Mouse (Mus musculus) limb, embryonic 15.5 days (tissue): ENCODE results near the gene Igfals. TPM values are rescaled to one million over a fixed set of nuclear protein-coding genes. Genes with fewer than 3 reads are reported as not detected.

Experiments used
- ATAC-seq: fragments of 200-750 bp; cut with Nextera tagmentation; 2 replicates; pipeline ENCODE4 v1.8.0; 2017; ENCODE audit warnings: low read depth, moderate TSS enrichment; ENCODE audit not compliant: insufficient number of reproducible peaks, low FRiP score, low TSS enrichment
- H3K27ac ChIP-seq: fragments of 300-500 bp; sonication (generic); 2 replicates; pipeline ENCODE4 v1.5.1; 2015; ENCODE audit warnings: moderate library complexity, mild to moderate bottlenecking, inconsistent platforms
- H3K27me3 ChIP-seq: fragments of 300-500 bp; sonication (generic); 2 replicates; pipeline ENCODE4 v1.6.1; 2015; ENCODE audit warnings: inconsistent platforms
- H3K36me3 ChIP-seq: fragments of 300-500 bp; sonication (generic); 2 replicates; pipeline ENCODE4 v1.6.1; 2015; ENCODE audit warnings: inconsistent platforms
- H3K4me1 ChIP-seq: fragments of 300-500 bp; sonication (generic); 2 replicates; pipeline ENCODE4 v1.6.1; 2015; ENCODE audit warnings: inconsistent platforms
- H3K4me2 ChIP-seq: fragments of 300-500 bp; sonication (generic); 2 replicates; pipeline ENCODE4 v1.6.1; 2015; ENCODE audit warnings: mild to moderate bottlenecking, inconsistent platforms
- H3K4me3 ChIP-seq: fragments of 300-500 bp; sonication (generic); 2 replicates; pipeline ENCODE4 v1.5.1; 2015; ENCODE audit warnings: mild to moderate bottlenecking, inconsistent platforms
- H3K9ac ChIP-seq: fragments of 300-500 bp; sonication (generic); 2 replicates; pipeline ENCODE4 v1.6.1; 2015; ENCODE audit warnings: inconsistent platforms
- H3K9me3 ChIP-seq: fragments of 300-500 bp; sonication (generic); 2 replicates; pipeline ENCODE4 v1.6.1; 2016; ENCODE audit warnings: inconsistent platforms
- WGBS: fragments of 180-500 bp; shearing (Covaris S2); methylation state at CpG from one replicate; pipeline ENCODE4 v1.1.7; 2015; 5-methylcytosine and 5-hydroxymethylcytosine counted together
- polyA plus RNA-seq: library from polyadenylated mRNA; unstranded; fragments of >200 nt; fragmentation: Nextera tagmentation; extraction: Ambion mirVana; gene quantifications from 2 replicates; pipeline ENCODE4 v1.2.1, GENCODE M21; 2015

Gene Igfals
- polyA plus RNA-seq, 1 experiment from 2014 or later, result 0.58 TPM

DNA sequence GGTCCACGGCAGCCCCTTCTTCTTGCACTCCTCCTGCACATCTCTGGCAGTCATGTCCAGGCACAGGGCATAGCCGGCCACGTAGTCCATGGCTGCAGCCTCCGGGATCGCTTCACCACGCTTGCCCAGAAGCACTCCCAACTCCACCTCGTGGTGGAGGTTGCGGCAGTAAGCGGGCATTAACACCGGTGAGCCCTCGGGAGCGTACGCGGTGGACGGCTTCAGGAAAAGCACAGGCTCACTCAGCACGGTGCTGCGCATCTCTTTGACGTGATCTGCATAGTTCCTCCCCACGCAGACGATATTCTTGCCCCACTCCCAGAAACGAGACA lies 16.1 kb upstream of the Igfals start:
- peak overlapping the region; percentile 95 for H3K4me3 ChIP-seq
- H3K9me3 ChIP-seq, result no peaks in the 10 kb centered on the region
- WGBS, result under 1% methylated on average over 21 of the region's 21 CpGs
- H3K4me2 ChIP-seq, result peak overlapping the region; percentile 92
- H3K27ac ChIP-seq, result peak overlapping the region; percentile 94
- H3K27me3 ChIP-seq, result peaks cover 15% of the 10 kb centered on the region
- peaks cover 22% of the 10 kb centered on the region for H3K36me3 ChIP-seq
- H3K9ac ChIP-seq, result peak overlapping the region; percentile 60
- peaks cover 18% of the 10 kb centered on the region for H3K4me1 ChIP-seq
- no peak for ATAC-seq

DNA sequence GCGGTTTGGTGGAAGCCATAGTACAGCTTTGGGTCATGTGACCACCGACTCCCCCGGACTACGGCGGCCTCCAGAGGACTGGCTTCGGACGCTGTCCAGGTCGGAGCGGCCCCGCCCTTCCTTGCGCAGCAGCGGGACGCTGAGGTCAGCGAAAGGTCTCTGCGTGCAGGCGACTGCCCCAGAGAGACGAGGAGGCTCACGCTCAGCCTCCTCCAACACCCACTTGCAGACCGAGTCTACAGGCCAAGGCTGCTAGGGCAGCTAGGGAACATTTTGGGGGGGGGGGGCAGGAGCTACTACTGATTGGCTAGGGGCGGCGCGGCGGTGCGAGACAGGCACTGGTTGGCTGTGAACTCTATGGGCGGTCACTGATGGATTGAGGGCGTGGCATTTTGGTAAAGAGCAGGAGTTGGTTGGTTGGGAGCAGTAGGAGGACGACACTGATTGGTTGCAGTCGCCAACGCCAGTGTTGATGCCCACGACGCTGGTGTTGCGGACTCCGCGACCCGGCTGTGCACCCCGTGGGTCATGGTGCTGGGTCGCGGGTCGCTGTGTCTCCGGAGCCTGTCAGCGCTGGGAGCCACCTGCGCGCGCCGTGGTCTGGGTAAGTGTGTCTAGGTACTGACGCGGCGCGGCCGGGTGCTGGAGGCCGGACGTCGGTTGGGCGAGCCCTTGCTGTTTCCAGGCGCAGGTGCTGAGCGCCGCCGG lies 15.6 kb upstream of the Igfals start, which contains the start of gene Fahd1:
TSS of gene Fahd1 (minus strand) at position 300 of the 708 bp plus-strand sequence.
- peak within 1 kb of the TSS; percentile 60 for H3K9ac ChIP-seq
- peak within 1 kb of the TSS; percentile 94 for H3K27ac ChIP-seq
- peak within 1 kb of the TSS; percentile 92 for H3K4me2 ChIP-seq
- under 1% methylated on average over 58 of the region's 58 CpGs for WGBS
- H3K27me3 ChIP-seq, result peaks cover 12% of the 10 kb centered on the region
- H3K9me3 ChIP-seq, result no peaks in the 10 kb centered on the region
- peaks cover 25% of the 10 kb centered on the region for H3K36me3 ChIP-seq
- peak within 1 kb of the TSS; percentile 95 for H3K4me3 ChIP-seq
- peaks cover 18% of the 10 kb centered on the region for H3K4me1 ChIP-seq
- peak; percentile 100 for ATAC-seq

DNA sequence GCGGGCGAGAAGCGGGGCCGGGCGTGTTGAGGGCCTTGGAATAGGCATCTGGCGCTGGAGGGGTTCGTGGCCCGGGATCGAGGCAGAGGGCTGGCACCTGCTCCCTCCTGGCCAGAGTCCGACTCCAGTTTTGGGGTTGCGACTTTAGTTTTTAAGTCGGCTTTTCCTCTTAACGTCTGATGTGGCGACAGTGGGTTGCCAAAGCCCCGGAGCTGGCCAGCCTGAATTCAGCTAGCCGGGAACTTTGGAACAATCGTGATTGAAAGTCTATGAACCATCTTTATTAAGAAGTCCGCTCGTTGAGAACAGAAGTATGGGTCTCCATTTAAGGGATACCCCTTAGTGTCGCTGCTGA lies 15.0 kb upstream of the Igfals start:
- ATAC-seq, result no peak
- H3K4me1 ChIP-seq, result peaks cover 18% of the 10 kb centered on the region
- WGBS, result 1% methylated on average over 20 of the region's 20 CpGs
- H3K9me3 ChIP-seq, result no peaks in the 10 kb centered on the region
- H3K9ac ChIP-seq, result peak overlapping the region; percentile 53
- peak overlapping the region; percentile 95 for H3K4me3 ChIP-seq
- H3K27me3 ChIP-seq, result peaks cover 10% of the 10 kb centered on the region
- H3K36me3 ChIP-seq, result peaks cover 25% of the 10 kb centered on the region
- peak overlapping the region; percentile 30; the same call in 1 of the 2 replicates for H3K27ac ChIP-seq
- H3K4me2 ChIP-seq, result peak overlapping the region; percentile 92

DNA sequence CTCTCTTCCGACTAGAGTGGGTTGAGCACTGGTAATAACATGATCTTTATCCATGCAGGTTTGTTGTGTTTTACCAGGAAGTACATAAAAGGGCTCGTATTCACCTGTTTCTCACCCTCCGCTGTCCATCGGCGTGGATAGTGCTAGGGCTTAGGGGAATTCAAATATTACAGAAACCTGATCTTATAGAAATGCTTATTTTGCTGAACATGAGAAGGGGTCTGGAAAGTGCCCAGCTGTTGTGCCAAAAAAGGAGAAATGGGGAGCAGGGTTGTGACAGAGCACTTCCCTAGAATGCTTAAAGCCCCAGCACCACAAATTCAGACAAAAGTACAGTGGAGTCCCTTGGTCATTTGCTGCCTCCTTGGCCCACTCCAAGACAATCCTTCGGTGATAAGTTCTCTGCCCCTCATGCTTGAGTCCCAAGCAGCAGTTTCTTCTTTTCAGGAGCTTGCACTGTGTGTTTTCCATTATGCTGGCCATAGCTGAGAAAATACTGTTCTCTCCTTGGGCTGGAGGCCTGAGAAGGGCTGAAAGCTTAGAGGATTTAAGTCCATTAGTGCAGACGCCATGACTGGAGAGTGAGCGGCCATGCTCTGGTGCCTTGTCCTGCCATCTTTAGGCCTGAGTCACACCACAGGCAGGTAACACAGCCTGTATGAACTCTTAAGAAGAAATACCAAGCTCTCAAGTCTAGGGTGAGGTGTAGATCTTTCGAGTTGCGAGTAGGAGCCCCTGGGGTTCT lies 14.2 kb upstream of the Igfals start:
- no peak for ATAC-seq
- Histone ChIP-seq H3K9me3 (no peaks in the 10 kb centered on the region), H3K36me3 (peaks cover 25% of the 10 kb centered on the region), H3K4me2 (peak overlapping the region; percentile 92), H3K9ac (no peak overlapping the region), H3K4me1 (peaks cover 18% of the 10 kb centered on the region), H3K4me3 (peak overlapping the region; percentile 95), H3K27me3 (peaks cover 10% of the 10 kb centered on the region), H3K27ac (no peak overlapping the region)
- whole genome bisulfite sequencing, result 79% methylated on average over 10 of the region's 10 CpGs

DNA sequence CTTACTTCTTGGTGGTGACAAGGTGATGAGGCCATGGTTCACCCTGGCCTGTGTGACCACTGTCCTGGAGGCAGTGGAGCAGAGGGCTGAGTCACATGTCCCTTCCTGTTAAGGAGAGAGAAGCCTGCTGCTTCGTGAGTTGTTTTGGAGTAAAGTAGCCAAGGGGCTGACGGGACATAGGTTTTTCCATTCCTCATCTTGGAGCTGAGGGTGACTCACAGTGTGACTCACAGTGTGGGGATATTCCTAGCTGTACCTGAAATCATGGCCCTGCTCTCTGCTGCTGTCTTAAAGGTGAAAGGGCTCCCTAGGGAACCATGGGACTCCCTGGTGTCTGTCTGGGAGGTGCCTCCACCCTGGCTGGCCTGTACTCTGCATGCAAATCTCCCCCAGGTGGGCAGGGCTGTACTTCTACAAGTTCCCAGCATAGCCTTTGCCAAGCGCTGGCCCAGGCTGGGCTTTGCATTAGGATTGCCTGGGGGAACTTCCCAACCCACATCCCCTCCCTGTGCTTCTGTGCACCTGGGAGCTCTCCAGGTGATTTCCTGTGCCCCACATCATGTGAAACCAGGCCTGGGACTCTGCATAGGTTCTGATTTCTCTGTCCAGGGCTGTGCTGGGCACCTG lies 9.8 kb upstream of the Igfals start:
- Histone ChIP-seq H3K27me3 (peaks cover 9% of the 10 kb centered on the region), H3K4me2 (no peak overlapping the region), H3K27ac (no peak overlapping the region), H3K36me3 (peaks cover 45% of the 10 kb centered on the region), H3K9me3 (no peaks in the 10 kb centered on the region), H3K4me1 (peaks cover 6% of the 10 kb centered on the region), H3K9ac (no peak overlapping the region), H3K4me3 (no peak overlapping the region)
- WGBS, result 66% methylated on average over 3 of the region's 3 CpGs
- no peak for ATAC-seq

DNA sequence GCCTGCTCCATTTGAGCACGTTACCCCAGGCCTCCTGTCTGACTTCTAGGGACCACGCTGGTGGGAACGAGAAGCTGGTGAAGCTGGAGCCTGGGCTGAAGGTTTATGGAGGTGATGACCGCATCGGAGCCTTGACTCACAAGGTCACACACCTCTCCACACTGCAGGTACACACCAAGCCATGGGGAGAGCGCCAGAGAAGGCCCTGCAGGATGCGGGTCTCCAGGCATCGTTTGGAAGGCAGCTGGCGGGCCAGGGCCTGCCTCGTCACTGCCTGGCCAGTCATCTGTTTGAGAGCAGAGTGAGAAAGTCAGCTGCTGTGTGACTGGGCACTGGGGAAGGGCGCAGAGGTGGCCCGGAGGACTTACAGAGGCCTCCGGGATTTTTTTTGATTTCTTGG lies 9.2 kb upstream of the Igfals start:
- Histone ChIP-seq H3K4me3 (no peak overlapping the region), H3K9ac (no peak overlapping the region), H3K27ac (no peak overlapping the region), H3K27me3 (peaks cover 2% of the 10 kb centered on the region), H3K4me1 (no peaks in the 10 kb centered on the region), H3K4me2 (no peak overlapping the region), H3K36me3 (peaks cover 51% of the 10 kb centered on the region), H3K9me3 (no peaks in the 10 kb centered on the region)
- ATAC-seq, result no peak
- 87% methylated on average over 13 of the region's 13 CpGs for WGBS

DNA sequence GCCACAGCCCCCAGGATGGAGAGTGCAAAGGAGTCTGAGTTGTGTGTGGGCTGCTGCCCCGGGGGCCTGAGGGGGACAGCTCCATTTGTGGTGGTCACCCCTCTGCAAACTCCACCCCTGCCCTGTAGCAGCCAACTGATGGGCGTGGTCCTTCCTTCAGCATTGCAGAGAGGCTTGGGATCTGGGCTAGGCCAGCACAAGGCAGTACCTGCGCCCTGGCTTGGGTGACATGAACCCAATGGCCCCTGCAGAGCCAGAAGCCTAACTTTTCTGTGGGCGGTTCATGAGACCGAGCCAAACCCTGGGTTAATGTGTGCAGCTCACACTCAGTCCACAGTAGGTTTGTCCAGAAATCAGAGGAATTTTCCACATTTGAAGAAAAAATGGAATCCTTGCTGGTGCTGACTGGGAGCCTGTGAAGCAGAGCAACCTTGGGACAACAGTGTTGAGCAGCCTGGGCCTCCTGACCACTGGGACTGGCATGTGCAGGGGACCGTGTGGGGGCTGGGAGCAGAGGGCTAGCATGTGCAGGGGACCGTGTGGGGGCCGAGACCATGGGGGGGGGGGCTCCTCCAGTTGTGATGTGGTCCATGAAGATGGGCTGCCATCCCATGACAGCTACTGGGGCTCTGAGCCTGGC lies 7.8 kb upstream of the Igfals start:
- H3K27me3 ChIP-seq, result no peaks in the 10 kb centered on the region
- H3K9ac ChIP-seq, result no peak overlapping the region
- 79% methylated on average over 8 of the region's 8 CpGs for WGBS
- no peak overlapping the region for H3K4me3 ChIP-seq
- no peak overlapping the region for H3K4me2 ChIP-seq
- H3K27ac ChIP-seq, result no peak overlapping the region
- H3K4me1 ChIP-seq, result no peaks in the 10 kb centered on the region
- H3K36me3 ChIP-seq, result peaks cover 58% of the 10 kb centered on the region
- no peaks in the 10 kb centered on the region for H3K9me3 ChIP-seq
- ATAC-seq, result no peak

DNA sequence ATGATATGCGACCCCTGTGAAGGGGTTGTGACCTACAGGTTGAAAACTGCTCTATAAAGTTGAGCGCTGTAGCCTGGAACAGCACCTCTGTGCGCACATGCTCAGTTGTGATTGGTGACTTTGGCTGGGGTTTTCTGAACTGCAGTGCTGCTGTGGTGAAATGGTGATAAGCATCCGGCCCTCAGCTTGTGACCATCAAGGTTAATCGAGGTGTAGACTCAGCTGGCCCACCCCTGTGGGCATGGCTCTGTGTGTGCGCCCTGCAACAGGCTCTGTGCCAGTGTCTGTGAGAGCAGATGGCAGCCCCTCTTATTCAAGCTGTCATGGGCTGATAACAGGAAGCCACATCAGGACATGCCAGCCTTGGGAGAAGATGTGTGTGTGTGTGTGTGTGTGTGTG lies 6.8 kb upstream of the Igfals start:
- H3K36me3 ChIP-seq, result peaks cover 56% of the 10 kb centered on the region

DNA sequence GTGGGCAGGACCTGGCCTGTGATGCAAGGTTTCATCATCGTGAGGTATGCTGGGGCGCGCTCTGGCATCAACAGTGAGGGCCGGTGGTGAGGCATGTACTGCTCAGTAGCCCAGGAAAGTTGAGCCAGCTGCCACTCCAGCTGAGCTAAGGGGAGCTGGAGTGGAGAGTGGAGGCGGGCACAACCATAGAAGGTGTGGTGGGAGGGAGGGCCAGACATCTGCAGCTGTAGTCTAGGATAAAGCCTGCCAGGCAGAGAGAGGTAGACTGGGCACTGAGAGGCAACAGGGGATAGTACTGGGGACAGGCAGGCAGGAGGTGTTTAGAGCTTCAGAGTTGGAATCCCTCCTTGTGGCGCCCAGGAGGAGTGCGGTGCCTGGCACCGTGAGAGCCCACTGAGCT lies 5.7 kb upstream of the Igfals start:
- H3K4me1 ChIP-seq, result no peaks in the 10 kb centered on the region
- no peaks in the 10 kb centered on the region for H3K27me3 ChIP-seq
- no peak overlapping the region for H3K9ac ChIP-seq
- no peak for ATAC-seq
- peaks cover 55% of the 10 kb centered on the region for H3K36me3 ChIP-seq
- H3K4me2 ChIP-seq, result no peak overlapping the region
- 91% methylated on average over 8 of the region's 8 CpGs for WGBS
- H3K4me3 ChIP-seq, result no peak overlapping the region
- H3K27ac ChIP-seq, result no peak overlapping the region
- no peaks in the 10 kb centered on the region for H3K9me3 ChIP-seq

More for the DNA sequence above, 6.8 kb upstream of the Igfals start:
- no peak overlapping the region for H3K4me3 ChIP-seq
- ATAC-seq, result no peak
- no peak overlapping the region for H3K9ac ChIP-seq
- 91% methylated on average over 6 of the region's 6 CpGs for WGBS
- no peaks in the 10 kb centered on the region for H3K27me3 ChIP-seq
- no peak overlapping the region for H3K4me2 ChIP-seq
- no peaks in the 10 kb centered on the region for H3K9me3 ChIP-seq
- H3K4me1 ChIP-seq, result no peaks in the 10 kb centered on the region
- no peak overlapping the region for H3K27ac ChIP-seq

DNA sequence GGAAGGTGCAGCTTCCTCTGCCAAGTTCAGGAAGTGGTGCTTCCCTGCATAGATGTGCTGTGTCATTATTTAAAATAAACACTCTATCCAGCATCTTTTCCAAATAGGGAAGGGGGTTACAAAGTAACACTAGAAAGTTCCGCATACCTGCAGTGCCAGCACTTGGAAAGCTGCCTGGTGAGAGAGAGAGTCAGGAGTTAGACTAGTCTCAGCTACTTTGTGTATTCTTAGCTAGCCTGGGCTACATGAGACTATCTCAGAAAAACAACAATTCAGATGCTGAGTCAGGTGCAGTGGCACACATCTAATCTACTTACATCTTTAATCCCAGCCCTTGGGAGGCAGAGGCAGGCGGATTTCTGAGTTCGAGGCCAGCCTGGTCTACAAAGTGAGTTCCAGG lies 4.0 kb upstream of the Igfals start:
- Histone ChIP-seq H3K4me3 (no peak overlapping the region), H3K9me3 (no peaks in the 10 kb centered on the region), H3K36me3 (peaks cover 63% of the 10 kb centered on the region), H3K4me2 (no peak overlapping the region), H3K9ac (no peak overlapping the region), H3K27ac (no peak overlapping the region), H3K27me3 (no peaks in the 10 kb centered on the region), H3K4me1 (no peaks in the 10 kb centered on the region)
- 91% methylated on average over 3 of the region's 3 CpGs for WGBS
- no peak for ATAC-seq

DNA sequence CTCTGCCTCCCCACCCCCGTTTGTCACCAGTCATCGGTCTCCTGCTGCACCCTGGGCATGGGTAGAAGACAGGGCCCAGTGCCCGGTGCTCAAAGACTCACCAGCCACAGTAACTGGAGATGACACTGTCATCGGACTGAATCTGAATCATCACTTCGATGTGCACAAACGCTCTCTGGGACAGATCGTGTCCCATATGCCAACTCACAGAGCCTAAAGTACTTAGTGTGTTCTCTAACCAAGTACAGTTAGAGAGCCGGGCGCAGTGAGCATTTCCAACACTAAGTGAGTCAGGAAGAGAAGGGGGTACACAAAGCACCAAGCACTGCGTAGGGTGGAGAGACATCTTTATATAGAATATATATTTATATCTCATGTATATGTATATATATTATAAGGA lies 2.1 kb downstream of the Igfals start:
- Histone ChIP-seq H3K4me3 (no peak overlapping the region), H3K9me3 (no peaks in the 10 kb centered on the region), H3K27ac (no peak overlapping the region), H3K9ac (no peak overlapping the region), H3K27me3 (no peaks in the 10 kb centered on the region), H3K36me3 (peaks cover 25% of the 10 kb centered on the region), H3K4me1 (no peaks in the 10 kb centered on the region), H3K4me2 (no peak overlapping the region)
- 89% methylated on average over 10 of the region's 10 CpGs for WGBS
- no peak for ATAC-seq
